Mouse (Mus musculus) lung, adult 2 months (tissue): Measurements from ENCODE around the gene Dnah11.

ENCODE experiments used
- CTCF ChIP-seq: fragments of 200-500 bp; IDR thresholded peaks from 2 replicates; pipeline ENCODE4 v1.5.1; 2011; ENCODE audit warnings: mild to moderate bottlenecking, low read length, control low read depth; ENCODE audit not compliant: insufficient read depth
- POLR2A ChIP-seq: fragments of 200-500 bp; IDR thresholded peaks from 2 replicates; pipeline ENCODE4 v1.6.1; 2011; ENCODE audit warnings: low read depth, mild to moderate bottlenecking, control low read depth, low read length, borderline replicate concordance; ENCODE audit errors: extremely low read depth

DNA sequence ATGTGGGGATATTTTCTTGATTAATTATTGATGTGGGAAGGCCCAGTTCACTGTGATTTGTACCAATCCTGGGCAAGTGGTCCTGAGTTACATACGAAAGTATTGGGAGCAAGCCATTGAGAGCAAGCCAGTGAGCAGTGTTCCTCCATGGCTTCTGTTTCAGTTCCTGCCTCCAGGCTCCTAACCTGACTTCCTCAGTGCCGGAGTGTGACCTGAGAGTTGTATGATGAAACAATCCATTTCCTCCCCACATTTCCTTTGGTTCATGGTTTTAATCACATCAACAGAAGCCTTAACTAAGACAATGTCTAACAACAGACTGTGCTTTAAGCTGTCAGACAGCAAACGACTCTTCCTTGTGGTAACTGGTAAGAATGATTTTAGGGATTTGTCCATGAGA, 114.0 kb downstream of the Dnah11 start:
- TF ChIP-seq CTCF (no peak), POLR2A (no peak)
